Mouse (Mus musculus) hindbrain, embryonic 12.5 days (tissue): ENCODE data around the gene Poc1a. TPM values are rescaled to one million over a fixed set of nuclear protein-coding genes. Genes with fewer than 3 reads are reported as not detected.

Experiments
- ATAC-seq: fragments of 200-750 bp; cut with Nextera tagmentation; 2 replicates; pipeline ENCODE4 v1.8.0; 2017; ENCODE audit warnings: moderate TSS enrichment; ENCODE audit not compliant: low FRiP score
- H3K27ac ChIP-seq: fragments of 300-500 bp; sonication (generic); 2 replicates; pipeline ENCODE4 v1.5.1; 2016; ENCODE audit warnings: mild to moderate bottlenecking
- H3K27me3 ChIP-seq: fragments of 300-500 bp; sonication (generic); 2 replicates; pipeline ENCODE4 v1.6.1; 2016; ENCODE audit warnings: mild to moderate bottlenecking
- H3K36me3 ChIP-seq: fragments of 300-500 bp; sonication (generic); 2 replicates; pipeline ENCODE4 v1.6.1; 2016; ENCODE audit warnings: mild to moderate bottlenecking
- H3K4me1 ChIP-seq: fragments of 300-500 bp; sonication (generic); 2 replicates; pipeline ENCODE4 v1.6.1; 2016
- H3K4me2 ChIP-seq: fragments of 300-500 bp; sonication (generic); replicated peaks from 2 replicates; pipeline ENCODE4 v1.6.1; 2016; ENCODE audit warnings: mild to moderate bottlenecking
- H3K4me3 ChIP-seq: fragments of 300-500 bp; sonication (generic); 2 replicates; pipeline ENCODE4 v1.5.1; 2016; ENCODE audit warnings: mild to moderate bottlenecking
- H3K9ac ChIP-seq: fragments of 300-500 bp; sonication (generic); 2 replicates; pipeline ENCODE4 v1.6.1; 2016; ENCODE audit warnings: mild to moderate bottlenecking, moderate library complexity
- H3K9me3 ChIP-seq: fragments of 300-500 bp; sonication (generic); replicated peaks from 2 replicates; pipeline ENCODE4 v1.6.1; 2016; ENCODE audit warnings: mild to moderate bottlenecking
- WGBS: fragments of 180-500 bp; shearing (Covaris S2); methylation state at CpG from one replicate; pipeline ENCODE4 v1.1.7; 2016; 5-methylcytosine and 5-hydroxymethylcytosine counted together
- polyA plus RNA-seq: library from polyadenylated mRNA; unstranded; fragments of >200 nt; fragmentation: Nextera tagmentation; extraction: Ambion mirVana; gene quantifications from 2 replicates; pipeline ENCODE4 v1.2.1, GENCODE M21; 2016

The Poc1a gene
- polyA plus RNA-seq, 1 experiment from 2014 or later, result 16.4 TPM

DNA sequence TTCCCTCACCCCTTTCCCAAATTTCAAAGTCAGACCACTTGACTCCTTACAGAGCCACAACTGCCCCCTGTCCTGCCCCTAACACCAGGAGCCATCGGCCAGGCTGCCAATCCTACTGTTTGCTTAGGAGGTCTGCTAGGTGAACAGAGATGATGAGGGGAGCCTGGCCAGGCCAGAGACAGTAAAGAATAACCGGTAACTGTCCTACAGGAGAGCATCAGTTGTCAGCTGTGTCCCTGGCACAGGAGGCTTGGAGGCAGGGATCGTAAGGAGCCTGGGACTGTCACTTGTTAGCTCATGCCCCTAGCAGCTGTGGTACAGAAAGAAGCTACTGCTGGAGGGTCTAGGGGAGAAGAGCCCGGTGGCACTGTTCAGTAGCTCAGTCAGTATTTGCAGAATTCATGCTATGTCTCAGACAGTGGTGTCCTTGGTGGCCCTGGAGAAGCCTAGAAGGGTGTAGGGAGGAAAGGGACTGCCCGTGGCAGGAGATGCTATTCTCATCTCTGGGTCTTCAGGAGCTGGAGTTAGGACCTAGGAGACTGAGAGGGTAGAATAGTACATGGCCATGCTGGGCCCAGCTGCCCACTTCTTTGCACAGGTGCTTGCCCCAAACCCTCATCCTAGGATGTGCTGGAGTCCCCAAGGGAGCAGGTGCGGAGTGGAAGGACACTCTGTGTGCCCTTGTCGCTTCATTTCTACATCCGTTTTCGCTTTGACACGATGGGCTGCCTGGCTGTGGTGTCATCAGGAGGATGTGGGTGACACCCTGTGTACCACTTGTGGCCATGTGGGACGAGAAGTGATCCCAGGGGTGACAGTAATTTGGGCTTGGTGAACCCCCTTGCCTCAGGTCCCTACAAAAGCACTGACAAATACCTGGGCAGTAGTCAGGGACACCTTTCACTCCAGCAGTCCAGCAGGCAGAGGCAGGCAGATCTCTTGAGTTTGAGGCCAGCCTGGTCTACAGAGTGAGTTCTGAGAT, 91.9 kb downstream of the Poc1a start:
- peaks cover 35% of the 10 kb centered on the region for H3K36me3 ChIP-seq
- WGBS, result 92% methylated on average over 11 of the region's 11 CpGs
- H3K4me1 ChIP-seq, result peaks cover 44% of the 10 kb centered on the region
- H3K27me3 ChIP-seq, result no peaks in the 10 kb centered on the region; the same call in 1 of the 2 replicates
- H3K4me2 ChIP-seq, result peak overlapping the region; percentile 93
- H3K27ac ChIP-seq, result no peak overlapping the region
- no peak overlapping the region for H3K4me3 ChIP-seq
- no peak for ATAC-seq
- H3K9me3 ChIP-seq, result no peaks in the 10 kb centered on the region
- no peak overlapping the region for H3K9ac ChIP-seq

DNA sequence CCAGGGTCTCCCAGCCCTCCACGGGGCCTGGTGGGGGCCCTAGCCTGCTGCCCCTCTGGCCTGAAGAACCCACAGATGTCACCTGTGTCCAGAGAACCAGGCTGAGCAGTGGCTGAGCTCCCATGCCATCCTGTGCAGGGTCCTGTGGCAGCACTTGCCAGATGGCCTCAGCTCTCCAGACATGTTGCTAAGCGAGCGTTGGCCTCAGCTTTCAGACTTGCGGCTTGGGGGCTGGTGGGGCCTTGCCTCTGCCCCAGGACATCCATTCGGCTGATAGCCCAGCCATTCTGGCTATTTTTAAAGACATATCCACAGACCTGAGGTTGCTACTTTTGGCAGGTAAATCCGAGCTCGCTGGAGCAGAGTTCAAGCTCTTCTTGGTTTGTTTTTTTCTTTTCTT, 93.1 kb downstream of the Poc1a start:
- no peaks in the 10 kb centered on the region; the same call in 1 of the 2 replicates for H3K27me3 ChIP-seq
- no peaks in the 10 kb centered on the region for H3K9me3 ChIP-seq
- no peak for ATAC-seq
- peaks cover 40% of the 10 kb centered on the region for H3K4me1 ChIP-seq
- peaks cover 35% of the 10 kb centered on the region for H3K36me3 ChIP-seq
- H3K27ac ChIP-seq, result no peak overlapping the region
- 87% methylated on average over 7 of the region's 7 CpGs for WGBS
- no peak overlapping the region for H3K9ac ChIP-seq
- no peak overlapping the region for H3K4me3 ChIP-seq
- no peak overlapping the region for H3K4me2 ChIP-seq

DNA sequence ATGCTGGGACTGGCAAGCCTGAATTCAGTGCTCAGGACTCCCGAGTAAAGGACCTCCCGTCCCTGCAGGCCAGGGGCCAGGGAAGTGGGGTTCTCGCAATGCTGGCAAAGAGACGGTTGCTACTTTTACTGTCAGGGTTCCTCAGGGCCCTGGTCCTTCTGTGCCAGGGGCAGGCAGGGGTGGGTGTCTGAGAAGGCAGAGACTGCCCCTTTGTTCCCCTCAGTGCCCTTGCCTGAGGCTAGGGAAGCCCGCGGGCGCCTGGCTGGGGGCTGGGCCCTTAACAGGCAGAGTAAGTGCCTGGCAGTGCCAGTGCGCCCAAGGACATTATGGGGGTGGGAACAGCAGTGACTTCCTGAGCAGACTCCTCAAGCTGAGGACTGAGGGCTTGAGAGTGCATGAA, 96.4 kb downstream of the Poc1a start:
- WGBS, result 86% methylated on average over 8 of the region's 8 CpGs
- Histone ChIP-seq H3K9me3 (no peaks in the 10 kb centered on the region), H3K4me3 (no peak overlapping the region), H3K36me3 (peaks cover 31% of the 10 kb centered on the region), H3K9ac (no peak overlapping the region), H3K27ac (no peak overlapping the region), H3K27me3 (no peaks in the 10 kb centered on the region), H3K4me2 (no peak overlapping the region), H3K4me1 (peaks cover 12% of the 10 kb centered on the region)
- ATAC-seq, result no peak

DNA sequence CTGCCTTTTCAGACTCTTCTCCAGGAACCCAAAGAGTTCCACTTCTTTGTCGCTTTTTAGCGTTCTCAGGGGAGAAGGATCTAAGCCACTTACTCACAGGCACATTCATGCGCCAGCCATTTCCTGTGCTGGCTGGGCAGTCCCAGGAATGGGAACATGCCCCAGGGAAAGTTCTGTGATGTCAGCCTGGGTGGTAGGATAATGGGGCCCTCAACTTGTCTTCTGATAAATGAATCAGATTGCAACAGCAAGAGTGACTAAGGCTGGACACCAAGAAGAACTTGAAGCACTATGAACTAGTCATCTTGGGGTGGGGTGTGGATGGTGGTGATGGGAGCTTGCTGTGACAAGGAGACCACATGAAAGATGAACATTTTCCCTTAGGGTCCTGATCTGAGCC, 97.2 kb downstream of the Poc1a start:
- Histone ChIP-seq H3K36me3 (peaks cover 27% of the 10 kb centered on the region), H3K27me3 (no peaks in the 10 kb centered on the region), H3K27ac (no peak overlapping the region), H3K9ac (no peak overlapping the region), H3K9me3 (no peaks in the 10 kb centered on the region), H3K4me2 (no peak overlapping the region), H3K4me1 (peaks cover 8% of the 10 kb centered on the region), H3K4me3 (no peak overlapping the region)
- ATAC-seq, result no peak
- WGBS, result 89% methylated on average over 3 of the region's 3 CpGs

DNA sequence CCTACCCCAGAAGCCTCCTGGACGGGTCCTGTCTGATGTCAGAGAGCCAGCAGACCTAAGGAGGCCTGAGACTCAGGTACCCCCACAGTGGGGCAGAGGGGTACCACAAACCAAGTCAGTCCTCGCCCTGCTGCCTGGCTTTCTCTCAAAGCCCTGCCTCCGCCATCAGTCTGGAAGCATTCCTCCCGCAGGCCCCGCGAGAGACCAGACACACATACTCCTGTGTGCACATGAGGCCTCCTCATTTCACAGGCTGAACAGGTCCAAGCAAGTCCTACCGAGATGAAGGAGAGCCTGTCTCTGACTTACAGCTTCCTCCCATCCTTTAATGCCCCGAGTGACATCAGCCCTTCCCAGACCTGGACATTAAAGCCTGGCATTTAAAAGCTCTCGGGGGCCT, 97.9 kb downstream of the Poc1a start:
- H3K27me3 ChIP-seq, result no peaks in the 10 kb centered on the region
- no peaks in the 10 kb centered on the region for H3K9me3 ChIP-seq
- no peak overlapping the region for H3K4me3 ChIP-seq
- peaks cover 22% of the 10 kb centered on the region for H3K36me3 ChIP-seq
- no peak overlapping the region for H3K9ac ChIP-seq
- ATAC-seq, result no peak
- no peak overlapping the region for H3K4me2 ChIP-seq
- 72% methylated on average over 9 of the region's 9 CpGs for WGBS
- no peak overlapping the region for H3K27ac ChIP-seq
- H3K4me1 ChIP-seq, result peaks cover 15% of the 10 kb centered on the region

DNA sequence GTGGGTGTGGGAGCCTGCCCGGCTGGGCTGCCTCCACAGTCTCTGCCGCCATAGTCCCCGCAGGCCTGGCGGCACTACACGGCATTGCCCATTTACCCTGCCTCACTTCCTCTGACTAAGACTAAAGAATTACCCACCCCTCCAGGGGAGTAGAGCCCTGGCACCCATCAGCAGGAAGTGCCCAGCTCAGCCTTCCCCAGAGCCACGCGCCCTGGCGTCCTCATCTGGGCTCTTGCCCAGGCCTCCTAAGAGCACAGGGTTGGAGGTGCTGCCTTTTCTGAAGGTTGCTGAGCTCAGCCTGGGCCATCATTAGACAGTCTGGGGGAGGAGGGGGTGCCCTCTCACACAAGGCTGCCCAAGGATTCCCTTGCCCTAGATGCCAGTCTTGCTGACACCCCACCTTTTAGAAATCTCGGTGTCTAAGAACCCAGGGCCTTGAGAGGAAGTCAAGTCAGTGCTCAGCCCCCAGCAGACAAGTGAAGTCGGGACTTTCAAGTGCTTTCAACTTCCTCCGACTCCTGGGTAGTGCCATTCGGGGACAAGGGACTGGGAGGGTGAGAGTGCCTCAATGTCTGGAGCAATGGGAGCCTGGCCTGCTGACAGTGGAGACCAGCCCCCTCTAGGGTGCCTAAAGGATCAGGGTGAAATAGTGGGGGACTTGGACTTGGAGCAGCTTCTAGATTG, 105.5 kb downstream of the Poc1a start:
- Histone ChIP-seq H3K27ac (no peak overlapping the region), H3K4me1 (peaks cover 21% of the 10 kb centered on the region), H3K27me3 (no peaks in the 10 kb centered on the region), H3K9ac (no peak overlapping the region), H3K4me3 (no peak overlapping the region), H3K4me2 (no peak overlapping the region), H3K36me3 (no peaks in the 10 kb centered on the region), H3K9me3 (no peaks in the 10 kb centered on the region)
- no peak for ATAC-seq
- 86% methylated on average over 12 of the region's 12 CpGs for WGBS

DNA sequence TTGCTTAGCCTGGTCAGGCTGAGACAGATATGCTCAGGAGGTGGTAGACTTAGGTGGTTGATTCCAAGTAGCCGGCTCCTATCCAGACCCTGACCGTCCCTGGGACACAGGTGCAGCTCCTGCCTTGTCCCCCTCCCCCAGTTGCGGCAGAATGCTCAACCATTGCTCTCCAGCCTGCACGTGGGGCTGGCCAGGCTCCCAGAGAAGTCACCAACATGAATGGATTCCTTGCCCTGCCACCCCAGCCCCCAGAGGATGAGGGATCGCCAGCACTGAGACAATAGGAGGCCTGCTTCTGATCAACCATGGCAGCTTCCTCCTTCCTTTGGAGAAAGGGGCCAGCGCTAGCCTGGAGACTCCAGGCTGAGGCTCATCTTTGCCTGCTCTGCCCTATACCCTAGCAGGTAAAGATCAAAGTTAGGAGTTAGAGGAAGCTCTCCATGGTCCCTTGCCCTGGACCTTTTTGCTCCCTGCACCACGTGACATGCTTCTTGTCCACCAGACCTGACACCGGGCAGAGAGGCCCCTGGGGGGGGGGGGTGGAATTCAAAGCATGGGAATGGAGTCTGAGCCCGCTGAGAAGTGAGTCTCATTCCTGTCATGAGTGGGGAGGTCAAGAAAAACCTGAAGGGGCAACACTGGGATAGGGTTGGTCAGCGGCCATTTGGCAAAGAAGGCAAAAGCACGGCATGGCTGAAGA, 112.1 kb downstream of the Poc1a start:
- H3K4me2 ChIP-seq, result no peak overlapping the region
- H3K4me1 ChIP-seq, result peaks cover 16% of the 10 kb centered on the region
- H3K9me3 ChIP-seq, result no peaks in the 10 kb centered on the region
- ATAC-seq, result no peak
- H3K4me3 ChIP-seq, result no peak overlapping the region
- WGBS, result 70% methylated on average over 11 of the region's 11 CpGs
- no peaks in the 10 kb centered on the region for H3K36me3 ChIP-seq
- no peaks in the 10 kb centered on the region for H3K27me3 ChIP-seq
- H3K9ac ChIP-seq, result no peak overlapping the region
- H3K27ac ChIP-seq, result no peak overlapping the region

DNA sequence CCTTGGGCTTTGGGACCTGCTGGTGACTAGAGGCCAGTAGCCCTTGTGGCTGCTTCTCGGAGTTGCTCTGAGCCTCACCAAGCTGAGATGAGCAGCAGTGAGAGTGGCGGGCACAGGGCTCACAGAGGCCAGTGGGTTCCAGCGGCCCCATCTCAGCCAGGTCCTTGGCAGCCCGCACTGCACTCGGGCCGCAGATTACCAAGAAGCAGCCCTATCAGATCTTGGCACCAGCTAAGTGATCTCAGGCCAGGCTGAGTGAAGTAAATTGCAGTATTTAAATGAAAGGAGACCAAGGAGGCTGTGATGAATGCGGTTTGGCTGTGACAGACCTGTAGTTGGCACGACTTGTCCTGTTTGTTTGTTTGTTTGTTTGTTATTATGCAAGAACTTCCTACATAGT, 112.7 kb downstream of the Poc1a start:
- Histone ChIP-seq H3K4me1 (peaks cover 16% of the 10 kb centered on the region), H3K27me3 (no peaks in the 10 kb centered on the region), H3K36me3 (no peaks in the 10 kb centered on the region), H3K4me2 (no peak overlapping the region), H3K4me3 (no peak overlapping the region), H3K9me3 (no peaks in the 10 kb centered on the region), H3K9ac (no peak overlapping the region), H3K27ac (no peak overlapping the region)
- ATAC-seq, result no peak
- WGBS, result 92% methylated on average over 8 of the region's 8 CpGs

DNA sequence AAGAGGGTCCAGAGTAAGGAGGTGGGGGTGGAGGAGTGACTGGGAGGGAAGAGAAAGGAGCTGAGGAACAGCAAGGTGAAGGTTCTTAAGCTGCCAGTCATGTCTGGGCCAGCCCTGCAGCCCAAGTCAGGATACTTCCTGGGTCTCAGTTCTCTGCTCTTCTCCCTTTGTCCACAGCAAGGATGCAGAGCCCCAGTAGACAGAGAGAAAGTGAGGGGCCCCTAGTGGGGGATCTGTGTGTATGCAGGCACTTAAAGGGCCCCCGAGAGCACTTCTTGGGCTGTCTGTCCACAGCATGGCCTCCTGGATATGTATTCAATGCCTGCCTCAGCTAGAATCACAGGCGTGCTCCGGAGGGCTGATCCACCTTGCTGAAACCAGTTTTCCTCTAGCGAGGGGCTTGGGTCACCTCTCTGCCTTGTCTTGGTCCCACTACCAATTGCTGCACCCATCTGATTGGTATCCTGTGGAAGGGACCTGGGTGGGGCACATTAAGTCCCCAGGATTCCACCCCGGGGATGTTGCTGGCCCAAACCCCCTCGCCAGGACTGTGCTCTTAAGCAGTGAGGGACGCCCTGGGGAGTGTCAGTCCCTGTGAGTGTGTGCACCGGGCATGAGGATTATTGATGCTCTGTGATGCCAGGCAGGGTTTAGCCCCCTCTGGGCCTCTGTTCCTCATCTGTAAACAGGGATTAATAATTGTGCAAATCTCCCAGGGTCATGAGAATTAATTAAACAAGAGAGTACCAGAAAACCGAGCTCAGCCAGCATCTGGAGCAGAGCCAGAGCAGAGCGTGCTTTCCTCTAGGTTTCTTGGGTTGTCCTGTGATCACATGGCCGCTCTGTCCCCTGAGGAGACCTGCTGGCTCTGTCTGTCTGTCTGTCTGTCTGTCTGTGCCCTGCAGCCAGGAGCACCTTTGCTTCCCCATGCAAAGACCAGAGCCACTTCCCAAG, 114.1 kb downstream of the Poc1a start:
- H3K27ac ChIP-seq, result 0 out of 2 replicates have a peak overlapping the region, but pooled peaks have one; percentile 31
- H3K9me3 ChIP-seq, result no peaks in the 10 kb centered on the region
- H3K36me3 ChIP-seq, result no peaks in the 10 kb centered on the region
- H3K4me2 ChIP-seq, result no peak overlapping the region
- H3K4me3 ChIP-seq, result no peak overlapping the region
- 50% methylated on average over 11 of the region's 11 CpGs for WGBS
- peaks cover 16% of the 10 kb centered on the region for H3K4me1 ChIP-seq
- no peaks in the 10 kb centered on the region for H3K27me3 ChIP-seq
- H3K9ac ChIP-seq, result peak overlapping the region; percentile 4; the same call in 1 of the 2 replicates
- no peak; the same call in 1 of the 2 replicates for ATAC-seq

DNA sequence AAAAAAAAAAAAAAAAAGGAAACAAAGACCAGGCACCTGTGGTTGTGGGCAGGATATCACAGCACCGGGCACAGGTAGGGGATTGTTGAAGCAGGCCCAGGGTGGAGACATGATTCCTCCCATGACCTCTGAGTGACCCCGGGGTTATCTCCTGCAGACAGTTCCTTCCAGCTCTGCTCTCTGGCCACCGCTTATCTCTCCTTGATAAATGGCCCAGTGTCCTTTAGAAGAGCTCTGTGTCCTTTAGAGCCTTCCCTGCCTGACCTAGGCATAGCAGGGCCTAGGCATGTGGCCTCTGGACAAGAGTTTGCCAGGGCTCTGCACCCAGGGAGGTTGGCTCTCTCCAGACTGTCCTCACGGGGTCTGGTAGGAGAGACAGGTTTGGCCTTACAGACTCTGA, 116.9 kb downstream of the Poc1a start:
- no peak for ATAC-seq
- no peak overlapping the region for H3K27ac ChIP-seq
- peaks cover 14% of the 10 kb centered on the region for H3K4me1 ChIP-seq
- H3K9me3 ChIP-seq, result no peaks in the 10 kb centered on the region
- H3K36me3 ChIP-seq, result no peaks in the 10 kb centered on the region
- WGBS, result 82% methylated on average over 4 of the region's 4 CpGs
- H3K9ac ChIP-seq, result no peak overlapping the region
- H3K4me3 ChIP-seq, result no peak overlapping the region
- no peaks in the 10 kb centered on the region for H3K27me3 ChIP-seq
- H3K4me2 ChIP-seq, result no peak overlapping the region

DNA sequence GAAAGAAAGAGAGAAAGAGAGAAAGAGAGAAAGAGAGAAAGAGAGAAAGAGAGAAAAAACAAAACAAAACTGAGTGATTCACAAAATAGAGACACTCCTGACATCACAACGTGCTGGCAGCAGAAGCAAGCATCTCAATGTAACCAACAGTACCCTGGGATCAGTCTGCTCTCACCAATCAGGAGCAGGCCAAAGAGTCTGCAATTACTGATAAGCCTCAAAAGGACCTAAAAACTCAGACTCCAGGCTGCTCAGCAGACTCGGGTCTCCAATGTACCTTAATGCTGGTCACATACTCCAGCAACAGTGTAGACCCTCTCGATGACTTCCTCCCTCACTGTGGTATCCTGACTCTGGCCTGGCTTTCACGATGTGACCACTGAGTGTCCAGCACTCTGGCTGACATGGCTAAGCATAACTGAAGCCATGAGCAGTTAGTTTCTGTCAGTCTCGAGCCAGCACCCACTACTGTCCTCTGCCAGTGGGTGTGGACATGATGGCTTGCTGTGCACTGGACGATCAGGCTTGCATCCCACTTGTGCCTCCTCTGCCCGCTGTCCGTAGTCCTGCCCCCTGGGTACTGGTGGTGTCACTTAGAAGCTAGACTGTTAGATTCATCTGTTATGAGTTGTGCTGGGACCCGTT, 117.9 kb downstream of the Poc1a start:
- 81% methylated on average over 9 of the region's 9 CpGs for WGBS
- H3K4me3 ChIP-seq, result no peak overlapping the region
- ATAC-seq, result no peak
- no peaks in the 10 kb centered on the region for H3K27me3 ChIP-seq
- no peak overlapping the region for H3K4me2 ChIP-seq
- H3K36me3 ChIP-seq, result no peaks in the 10 kb centered on the region
- peaks cover 14% of the 10 kb centered on the region for H3K4me1 ChIP-seq
- no peak overlapping the region for H3K27ac ChIP-seq
- H3K9me3 ChIP-seq, result no peaks in the 10 kb centered on the region
- H3K9ac ChIP-seq, result no peak overlapping the region
